Mouse (Mus musculus) liver, embryonic 14.5 days (tissue): ENCODE measurements around the gene Npvf.

Experiments
- CTCF ChIP-seq: IDR thresholded peaks from 2 replicates; pipeline ENCODE4 v1.5.1; 2016; ENCODE audit warnings: antibody characterized with exemption, low read depth, control low read depth
- EP300 ChIP-seq: IDR thresholded peaks from 2 replicates; pipeline ENCODE4 v1.6.1; 2016; ENCODE audit warnings: antibody characterized with exemption, low read depth

DNA sequence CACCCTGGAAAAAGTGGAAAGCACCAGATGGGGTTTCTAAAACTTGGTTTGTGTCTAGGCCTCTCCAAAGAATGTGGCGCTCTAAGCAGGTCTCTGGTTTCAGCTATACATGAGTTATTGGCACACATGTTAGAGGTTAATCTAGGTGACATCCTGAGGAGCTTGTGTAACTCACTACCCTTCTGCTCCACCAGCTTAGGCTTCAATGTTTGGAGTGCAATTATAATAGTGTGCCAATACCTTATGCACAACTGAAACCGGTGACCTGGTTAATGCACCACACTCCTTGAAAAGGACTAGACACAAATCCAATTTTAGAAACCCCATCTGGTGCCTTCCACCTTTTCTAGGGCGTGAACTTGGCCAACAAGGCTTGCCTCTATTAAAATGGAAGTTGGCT, 1.7 kb upstream of the Npvf start:
- no peak for TF ChIP-seq CTCF
- TF ChIP-seq EP300: no peak
